Mouse (Mus musculus) thymus, postnatal 25 days (tissue): ENCODE data around the gene Gpr25.

Experiments
- DNase-seq: peaks from one replicate; pipeline ENCODE4 v3.0.0; 2022

Gene Gpr25

DNA sequence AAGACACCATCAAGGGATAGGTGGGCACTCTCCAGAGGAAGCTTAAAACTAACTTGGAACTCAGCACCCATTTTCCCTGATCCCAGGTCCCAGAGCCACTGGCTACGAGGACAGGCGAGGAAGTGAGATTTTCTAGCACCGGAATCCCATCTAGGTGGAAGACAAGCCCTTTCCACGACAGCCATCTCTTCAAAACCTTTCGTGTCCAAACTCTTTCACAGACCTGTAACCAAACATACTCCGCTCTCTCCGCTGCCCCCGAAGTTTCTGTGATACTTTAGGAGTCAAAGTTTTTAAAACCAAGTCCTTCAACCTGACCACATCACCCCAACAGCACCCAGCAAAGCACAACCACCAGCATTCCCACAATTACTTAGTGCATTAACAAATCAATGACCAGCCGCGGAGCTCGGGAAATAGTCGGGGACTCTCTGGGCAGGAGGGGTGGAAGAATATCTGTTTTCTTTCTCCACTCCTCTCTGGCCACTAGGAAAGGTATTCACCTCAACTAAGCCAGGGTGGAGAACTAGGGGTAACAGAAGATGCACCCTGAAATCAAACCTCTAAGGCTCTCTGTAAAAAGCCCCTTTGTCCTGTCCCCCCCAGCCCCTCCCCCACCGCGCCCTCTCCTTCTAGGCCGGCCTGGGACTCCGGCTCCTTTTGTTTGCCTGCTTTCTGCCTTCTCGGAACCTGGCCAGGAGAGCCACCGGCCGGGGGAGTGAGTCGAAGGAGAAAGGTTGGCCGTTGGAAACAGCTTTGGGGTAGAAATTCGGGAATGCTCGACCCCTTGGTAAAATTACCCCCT lies 27.5 kb downstream of the Gpr25 start:
- DNase-seq, result no peak

GRCm38 (mm10) chr1:136232285-136232926 lies 28.3 kb downstream of the Gpr25 start:
- DNase-seq, result no peak

DNA sequence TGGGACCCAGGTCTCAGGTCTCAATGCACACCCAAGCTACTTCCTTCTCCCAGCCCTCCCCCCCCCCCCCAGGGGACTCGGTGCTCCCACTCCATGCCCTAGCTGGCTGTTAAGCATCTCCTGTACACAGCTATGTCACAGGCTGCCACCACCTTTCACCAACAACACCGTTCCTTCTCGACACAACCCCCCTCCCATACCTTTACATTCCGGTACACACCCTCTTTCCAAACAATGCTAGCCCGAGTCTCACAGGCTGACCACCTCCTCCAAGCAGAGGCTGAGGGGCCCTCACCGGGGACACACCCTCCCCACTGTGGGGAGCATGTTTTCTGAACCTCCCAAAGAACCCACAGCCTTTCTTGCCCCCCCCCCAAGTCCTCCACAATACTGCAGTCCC lies 29.1 kb downstream of the Gpr25 start:
- no peak for DNase-seq

DNA sequence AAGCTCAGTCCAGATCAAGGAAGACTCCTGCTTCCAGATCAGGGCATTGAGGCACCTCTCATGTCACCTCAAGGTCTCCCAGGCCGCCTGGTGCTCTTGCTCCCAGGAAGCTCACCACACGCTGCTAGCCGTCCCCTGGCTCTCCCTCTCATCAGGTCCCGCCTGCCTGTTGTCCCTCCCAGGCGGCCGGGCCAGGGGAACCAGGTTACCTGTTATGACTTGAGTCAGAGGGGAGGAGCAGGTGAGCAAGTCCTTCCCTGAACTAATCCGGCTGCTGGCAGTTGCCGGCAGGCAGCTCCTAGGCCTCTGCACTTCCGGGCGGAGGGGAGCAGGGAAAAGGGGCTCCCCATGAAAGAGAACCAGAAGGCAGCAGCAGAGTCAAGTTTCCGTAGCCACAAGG lies 30.5 kb downstream of the Gpr25 start:
- DNase-seq, result no peak

GRCm38 (mm10) chr1:136229040-136229373 lies 31.7 kb downstream of the Gpr25 start:
- DNase-seq, result no peak

GRCm38 (mm10) chr1:136228328-136229039 lies 32.2 kb downstream of the Gpr25 start:
- DNase-seq, result no peak

DNA sequence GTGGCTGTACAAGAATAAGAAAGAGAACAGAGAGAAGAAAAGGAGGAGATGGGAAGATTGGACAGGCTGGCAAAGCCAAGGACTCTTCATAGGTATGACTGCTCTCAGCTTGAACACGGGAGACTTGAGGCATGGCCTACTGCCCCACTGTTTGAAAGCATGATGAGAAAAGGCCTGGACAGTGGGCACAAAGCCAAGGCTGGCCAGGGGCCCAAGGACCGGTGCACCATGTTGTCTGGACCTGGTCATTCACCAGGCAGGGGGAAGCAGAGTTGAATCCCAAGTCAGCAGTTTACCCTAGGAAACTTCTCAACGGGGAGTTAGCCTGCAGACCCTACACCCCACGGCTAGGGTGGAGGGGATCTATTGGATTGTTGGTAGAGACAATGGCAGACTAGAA lies 32.8 kb downstream of the Gpr25 start:
- DNase-seq, result no peak

- DNase-seq, result no peak
Observed at GRCm38 (mm10) chr1:136226626-136227025, 34.0 kb downstream of the Gpr25 start.

- no peak for DNase-seq
Observed at GRCm38 (mm10) chr1:136225846-136226245, 34.8 kb downstream of the Gpr25 start.

- no peak for DNase-seq
Observed at GRCm38 (mm10) chr1:136223758-136224342, 36.8 kb downstream of the Gpr25 start.

DNA sequence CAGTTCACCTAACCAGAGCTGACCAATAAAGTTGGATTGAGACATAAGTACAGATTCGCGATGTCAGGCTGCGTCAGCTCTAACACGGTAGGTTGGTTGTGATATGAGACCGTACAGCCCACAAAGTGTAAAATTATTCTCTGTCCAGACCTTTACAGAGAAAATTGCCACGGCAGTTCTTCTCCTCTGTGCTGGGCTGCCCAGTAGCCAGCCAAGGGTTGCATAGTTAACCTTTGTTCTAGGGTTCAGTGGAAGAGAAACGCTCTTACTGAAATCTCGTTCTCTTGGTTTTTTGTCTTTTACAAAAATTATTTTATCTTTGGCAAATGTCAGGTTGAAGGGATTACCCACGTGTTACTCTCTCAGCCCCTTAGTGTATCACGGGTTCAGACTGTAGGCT lies 38.3 kb downstream of the Gpr25 start:
- DNase-seq, result no peak

- DNase-seq, result no peak
Observed at GRCm38 (mm10) chr1:136220037-136220871, 40.4 kb downstream of the Gpr25 start.

- no peak for DNase-seq
Observed at GRCm38 (mm10) chr1:136214304-136214703, 46.4 kb downstream of the Gpr25 start.

- peak; percentile 50 for DNase-seq
Observed at GRCm38 (mm10) chr1:136212803-136213202, 47.9 kb downstream of the Gpr25 start, which contains the start of gene Mroh3. TSS of gene Mroh3 (minus strand) at chr1:136212828.
